Mouse (Mus musculus) CH12.LX (cell line): ENCODE data around the gene Ppard. TPM values are rescaled to one million over a fixed set of nuclear protein-coding genes. Genes with fewer than 3 reads are reported as not detected.

Source experiments
- DNase-seq: peaks from one replicate; pipeline ENCODE4 v3.0.0-alpha.2; 2013; ENCODE audit errors: extremely low read depth
- H3K27ac ChIP-seq: 2 replicates; pipeline ENCODE4 v1.5.1; 2012; ENCODE audit warnings: low read depth, mild to moderate bottlenecking, control low read depth, moderate library complexity; ENCODE audit not compliant: insufficient read depth
- H3K27me3 ChIP-seq: replicated peaks from 2 replicates; pipeline ENCODE3; 2012; ENCODE audit warnings: inconsistent platforms
- H3K36me3 ChIP-seq, 2 experiments: replicated peaks in 1 of 2; 2 replicates each; pipeline versions ENCODE3 to v1.6.1; 2012; ENCODE audit warnings: inconsistent platforms in 1 of 2, low read length in 1 of 2, mild to moderate bottlenecking in 1 of 2, mixed read lengths in 1 of 2, moderate library complexity in 1 of 2; ENCODE audit not compliant: control insufficient read depth in 1 of 2, insufficient read depth in 1 of 2
- H3K4me1 ChIP-seq, 2 experiments: 2 replicates each; pipeline ENCODE4 v1.6.1; 2012; ENCODE audit warnings: inconsistent platforms in 1 of 2, moderate library complexity in 1 of 2; ENCODE audit not compliant: insufficient read depth in 2 of 2, control insufficient read depth in 1 of 2
- H3K4me2 ChIP-seq: 2 replicates; pipeline ENCODE4 v1.6.1; 2012; ENCODE audit warnings: low read depth, mild to moderate bottlenecking, control low read depth; ENCODE audit not compliant: poor library complexity, insufficient read depth, severe bottlenecking
- H3K4me3 ChIP-seq, 3 experiments: fragments of 150-350 bp in 1 of 3; sonication (generic) in 1 of 3; replicated peaks in 1 of 3; 2 replicates each; pipeline versions ENCODE3 to v1.5.1; 2011 to 2012; ENCODE audit warnings: low read depth in 2 of 3, low read length in 2 of 3, mild to moderate bottlenecking in 2 of 3, moderate library complexity in 2 of 3, control low read depth in 1 of 3, improper control_type of control experiment in 1 of 3, inconsistent platforms in 1 of 3, mixed read lengths in 1 of 3; ENCODE audit not compliant: poor library complexity in 1 of 3
- H3K79me2 ChIP-seq: replicated peaks from 2 replicates; pipeline ENCODE4 v1.6.1; 2012; ENCODE audit warnings: mild to moderate bottlenecking, moderate library complexity; ENCODE audit not compliant: control insufficient read depth, poor library complexity, insufficient read depth, severe bottlenecking; ENCODE audit errors: extremely low read depth
- H3K9ac ChIP-seq: 2 replicates; pipeline ENCODE4 v1.6.1; 2012; ENCODE audit warnings: low read depth, mild to moderate bottlenecking, control low read depth, moderate library complexity; ENCODE audit not compliant: insufficient read depth
- H3K9me3 ChIP-seq: replicated peaks from 2 replicates; pipeline ENCODE3; 2012; ENCODE audit warnings: low read length, inconsistent platforms, mixed read lengths
- BHLHE40 ChIP-seq: IDR thresholded peaks from 2 replicates; pipeline ENCODE4 v1.6.1; 2011; ENCODE audit warnings: mild to moderate bottlenecking, low read depth, low read length, improper control_type of control experiment
- CHD1 ChIP-seq: IDR thresholded peaks from 2 replicates; pipeline ENCODE4 v1.6.1; 2012; ENCODE audit warnings: low read depth, low read length, improper control_type of control experiment, inconsistent platforms
- IRF4 ChIP-seq: IDR thresholded peaks from 2 replicates; pipeline ENCODE4 v1.6.1; 2014; ENCODE audit warnings: low read depth, mild to moderate bottlenecking, inconsistent platforms, low read length, improper control_type of control experiment
- JUN ChIP-seq: IDR thresholded peaks from 2 replicates; pipeline ENCODE4 v1.6.1; 2011; ENCODE audit warnings: low read depth, mild to moderate bottlenecking, low read length, improper control_type of control experiment, moderate library complexity; ENCODE audit not compliant: insufficient read depth
- MAFK ChIP-seq: IDR thresholded peaks from 2 replicates; pipeline ENCODE4 v1.6.1; 2011; ENCODE audit warnings: low read length, improper control_type of control experiment; ENCODE audit not compliant: insufficient replicate concordance
- MAZ ChIP-seq: IDR thresholded peaks from 2 replicates; pipeline ENCODE4 v1.6.1; 2012; ENCODE audit warnings: low read depth, mild to moderate bottlenecking, inconsistent platforms, low read length, improper control_type of control experiment, moderate library complexity
- MEF2A ChIP-seq: IDR thresholded peaks from 2 replicates; pipeline ENCODE4 v1.6.1; 2014; ENCODE audit warnings: low read depth, mild to moderate bottlenecking, inconsistent platforms, low read length, improper control_type of control experiment, borderline replicate concordance
- NRF1 ChIP-seq: IDR thresholded peaks from 2 replicates; pipeline ENCODE4 v1.6.1; 2014; ENCODE audit warnings: low read depth, mild to moderate bottlenecking, inconsistent platforms, low read length, improper control_type of control experiment, moderate library complexity
- PAX5 ChIP-seq: IDR thresholded peaks from 2 replicates; pipeline ENCODE4 v1.6.1; 2012; ENCODE audit warnings: low read length, inconsistent platforms, mixed read lengths
- POLR2AphosphoS2 ChIP-seq: IDR thresholded peaks from 2 replicates; pipeline ENCODE4 v1.6.1; 2011; ENCODE audit warnings: low read depth, low read length, improper control_type of control experiment
- SIN3A ChIP-seq: IDR thresholded peaks from 2 replicates; pipeline ENCODE4 v1.6.1; 2012; ENCODE audit warnings: low read length, improper control_type of control experiment, inconsistent platforms
- TBP ChIP-seq: conservative IDR thresholded peaks from 2 replicates; pipeline ENCODE4 v1.6.1; 2011; ENCODE audit warnings: low read depth, low read length, improper control_type of control experiment
- TCF12 ChIP-seq: IDR thresholded peaks from 2 replicates; pipeline ENCODE4 v1.6.1; 2014; ENCODE audit warnings: low read depth, mild to moderate bottlenecking, inconsistent platforms, low read length, improper control_type of control experiment
- UBTF ChIP-seq: IDR thresholded peaks from 2 replicates; pipeline ENCODE4 v1.6.1; 2012; ENCODE audit warnings: low read depth, mild to moderate bottlenecking, inconsistent platforms, low read length, improper control_type of control experiment, moderate library complexity
- ZC3H11A ChIP-seq: IDR thresholded peaks from 2 replicates; pipeline ENCODE4 v1.6.1; 2012; ENCODE audit warnings: low read depth, mild to moderate bottlenecking, inconsistent platforms, low read length, improper control_type of control experiment
- ZKSCAN1 ChIP-seq: IDR thresholded peaks from 2 replicates; pipeline ENCODE4 v1.6.1; 2012; ENCODE audit warnings: low read depth, inconsistent platforms, low read length, improper control_type of control experiment, borderline replicate concordance
- ZMIZ1 ChIP-seq: IDR thresholded peaks from 2 replicates; pipeline ENCODE4 v1.6.1; 2012; ENCODE audit warnings: low read depth, mild to moderate bottlenecking, inconsistent platforms, low read length, improper control_type of control experiment
- ZNF384 ChIP-seq: IDR thresholded peaks from 2 replicates; pipeline ENCODE4 v1.6.1; 2012; ENCODE audit warnings: low read depth, low read length, improper control_type of control experiment, inconsistent platforms
- dilution Hi-C: fragments of 300-500 bp; cut with MboI; formaldehyde crosslinking; loops from 2 replicates; pipeline ENCODE4 v1.14.3; 2020; ENCODE audit warnings: low sequenced_read_pairs; ENCODE audit not compliant: extremely low pct_unique_long_range_greater_than_20kb, extremely low pct_ligation_motif_present
- in situ Hi-C: fragments of 300-500 bp; cut with MboI; formaldehyde crosslinking; loops from 3 replicates; pipeline ENCODE4 v1.14.3; 2019; ENCODE audit warnings: low sequenced_read_pairs, low pct_ligation_motif_present, low pct_unique_long_range_greater_than_20kb, mixed read lengths
- polyA plus RNA-seq: library from polyadenylated mRNA; unstranded; fragments of >175 nt; gene quantifications from 2 replicates; pipeline ENCODE4 v1.2.1, GENCODE M21; 2012; ENCODE audit warnings: low read depth; ENCODE audit not compliant: insufficient read length
- total RNA-seq, 2 experiments: library from RNA; depleted of rRNA; stranded (reverse); fragments of 300-350 nt in 1 of 2; fragments of >200 nt in 1 of 2; gene quantifications; 2 replicates each; pipeline ENCODE4 v1.2.3; 2012 to 2014

Gene Ppard
- total and polyA plus RNA-seq, 3 experiments, result 2.9 to 15.5 (median 7.3) TPM

- in situ Hi-C loops (no loop called here), dilution Hi-C loops (no loop called here)
- peaks cover 14% of the 10 kb centered on the region; the same call in 1 of the 2 replicates for H3K79me2 ChIP-seq
- TF ChIP-seq MAFK (0 out of 2 replicates have a peak, but pooled peaks have one; percentile 18), ZC3H11A (no peak), BHLHE40 (no peak), PAX5 (no peak), MAZ (no peak), UBTF (no peak), NRF1 (no peak)
- no peak overlapping the region for H3K27ac ChIP-seq
- H3K4me1 ChIP-seq, result peaks cover 11 to 58% of the 10 kb centered on the region in 2 experiments
- no peaks in the 10 kb centered on the region for H3K9me3 ChIP-seq
- H3K4me3 ChIP-seq, result no peak overlapping the region
- H3K36me3 ChIP-seq, result peaks cover 25 to 68% of the 10 kb centered on the region in 2 experiments
- no peak overlapping the region for H3K4me2 ChIP-seq
- DNase-seq, result no peak
- no peak overlapping the region for H3K9ac ChIP-seq
- no peaks in the 10 kb centered on the region for H3K27me3 ChIP-seq
These were observed 4.1 kb downstream of the Ppard start for GRCm38 (mm10) chr17:28236636-28237015.

- dilution Hi-C loops (no loop called here), in situ Hi-C loops (no loop called here)
- H3K36me3 ChIP-seq, result peaks cover 26 to 76% of the 10 kb centered on the region in 2 experiments
- TF ChIP-seq ZNF384 (no peak), POLR2AphosphoS2 (no peak)
- H3K4me1 ChIP-seq, result peaks cover 15 to 59% of the 10 kb centered on the region in 2 experiments
- H3K27me3 ChIP-seq, result no peaks in the 10 kb centered on the region
- no peak overlapping the region for H3K4me3 ChIP-seq
- H3K4me2 ChIP-seq, result no peak overlapping the region
- DNase-seq, result no peak
- no peak overlapping the region for H3K27ac ChIP-seq
- H3K79me2 ChIP-seq, result peaks cover 14% of the 10 kb centered on the region; the same call in 1 of the 2 replicates
- no peak overlapping the region for H3K9ac ChIP-seq
- no peaks in the 10 kb centered on the region for H3K9me3 ChIP-seq
These were observed 4.9 kb downstream of the Ppard start for GRCm38 (mm10) chr17:28237362-28237761.

GRCm38 (mm10) chr17:28237874-28238273 lies 5.4 kb downstream of the Ppard start:
- Histone ChIP-seq H3K27me3 (no peaks in the 10 kb centered on the region), H3K36me3 (peaks cover 29 to 80% of the 10 kb centered on the region in 2 experiments), H3K79me2 (peaks cover 14% of the 10 kb centered on the region; the same call in 1 of the 2 replicates), H3K4me1 (peaks cover 15 to 63% of the 10 kb centered on the region in 2 experiments), H3K4me3 (no peak overlapping the region), H3K9ac (no peak overlapping the region), H3K4me2 (no peak overlapping the region), H3K9me3 (no peaks in the 10 kb centered on the region), H3K27ac (no peak overlapping the region)
- dilution Hi-C loops (no loop called here), in situ Hi-C loops (no loop called here)
- TF ChIP-seq TBP, result no peak
- no peak for TF ChIP-seq MEF2A
- no peak for TF ChIP-seq NRF1
- TF ChIP-seq ZKSCAN1, result no peak
- no peak for TF ChIP-seq IRF4
- no peak for TF ChIP-seq ZC3H11A
- TF ChIP-seq ZMIZ1, result no peak
- no peak for TF ChIP-seq CHD1
- no peak for TF ChIP-seq MAFK
- no peak for TF ChIP-seq MAZ
- no peak for TF ChIP-seq BHLHE40
- no peak for TF ChIP-seq JUN
- no peak for TF ChIP-seq TCF12
- no peak for TF ChIP-seq SIN3A
- DNase-seq, result no peak
